Mouse (Mus musculus) myocyte (in vitro differentiated cells): Measurements from ENCODE around the gene Il12b. TPM values are rescaled to one million over a fixed set of nuclear protein-coding genes. Genes with fewer than 3 reads are reported as not detected.

Experiments
- H3K27me3 ChIP-seq: one replicate; pipeline ENCODE4 v1.6.1; 2011; ENCODE audit not compliant: control insufficient read depth, insufficient read depth, insufficient read length
- H3K36me3 ChIP-seq: one replicate; pipeline ENCODE4 v1.6.1; 2011; ENCODE audit not compliant: control insufficient read depth, insufficient read depth
- H3K4me2 ChIP-seq: one replicate; pipeline ENCODE4 v1.6.1; 2011; ENCODE audit warnings: low read depth, control low read depth
- H3K4me3 ChIP-seq: one replicate; pipeline ENCODE4 v1.5.1; 2011; ENCODE audit warnings: mild to moderate bottlenecking, control low read depth, moderate library complexity
- H3K79me2 ChIP-seq: one replicate; pipeline ENCODE4 v1.6.1; 2011; ENCODE audit not compliant: control insufficient read depth, insufficient read depth
- H3ac ChIP-seq: one replicate; pipeline ENCODE4 v1.6.1; 2011; ENCODE audit not compliant: control insufficient read depth, insufficient read length
- CEBPB ChIP-seq: IDR thresholded peaks from 2 replicates; pipeline ENCODE4 v1.6.1; 2011; ENCODE audit warnings: mild to moderate bottlenecking, moderate library complexity; ENCODE audit not compliant: poor library complexity, insufficient read depth, severe bottlenecking
- E2F4 ChIP-seq: IDR thresholded peaks from one replicate; pipeline ENCODE4 v1.6.1; 2011; ENCODE audit warnings: mild to moderate bottlenecking, control low read depth, moderate library complexity; ENCODE audit not compliant: insufficient read depth
- MAX ChIP-seq: IDR thresholded peaks from one replicate; pipeline ENCODE4 v1.6.1; 2011; ENCODE audit warnings: low read depth, mild to moderate bottlenecking, control low read depth
- MYOD1 ChIP-seq, 3 experiments: IDR thresholded peaks; one replicate each; pipeline ENCODE4 v1.6.1; 2011; ENCODE audit warnings: control low read depth in 2 of 3, low read depth in 2 of 3, mild to moderate bottlenecking in 2 of 3, moderate library complexity in 1 of 3; ENCODE audit not compliant: insufficient read length in 2 of 3, control insufficient read depth in 1 of 3
- MYOG ChIP-seq, 3 experiments: IDR thresholded peaks; one replicate each; pipeline ENCODE4 v1.6.1; 2011; ENCODE audit warnings: control low read depth in 2 of 3, low read depth in 2 of 3, mild to moderate bottlenecking in 2 of 3; ENCODE audit not compliant: insufficient read length in 2 of 3, control insufficient read depth in 1 of 3, insufficient read depth in 1 of 3
- POLR2A ChIP-seq: IDR thresholded peaks from one replicate; pipeline ENCODE4 v1.6.1; 2011; ENCODE audit warnings: low read depth, mild to moderate bottlenecking, control low read depth, moderate library complexity; ENCODE audit not compliant: insufficient read length
- POLR2AphosphoS2 ChIP-seq: IDR thresholded peaks from one replicate; pipeline ENCODE4 v1.6.1; 2011; ENCODE audit warnings: low read depth, control low read depth; ENCODE audit not compliant: insufficient read length
- REST ChIP-seq: IDR thresholded peaks from one replicate; pipeline ENCODE4 v1.6.1; 2011; ENCODE audit warnings: mild to moderate bottlenecking, control low read depth, moderate library complexity; ENCODE audit not compliant: insufficient read depth, insufficient read length
- SRF ChIP-seq: IDR thresholded peaks from one replicate; pipeline ENCODE4 v1.6.1; 2011; ENCODE audit warnings: low read depth; ENCODE audit not compliant: control insufficient read depth, insufficient read length
- TCF12 ChIP-seq: IDR thresholded peaks from one replicate; pipeline ENCODE4 v1.6.1; 2011; ENCODE audit warnings: mild to moderate bottlenecking, control low read depth; ENCODE audit not compliant: poor library complexity, insufficient read depth, severe bottlenecking
- TCF3 ChIP-seq: IDR thresholded peaks from one replicate; pipeline ENCODE4 v1.6.1; 2011; ENCODE audit warnings: low read depth, control low read depth; ENCODE audit not compliant: insufficient read length
- USF1 ChIP-seq: IDR thresholded peaks from one replicate; pipeline ENCODE4 v1.6.1; 2011; ENCODE audit warnings: low read depth, mild to moderate bottlenecking, control low read depth, moderate library complexity
- polyA plus RNA-seq: library from polyadenylated mRNA; unstranded; fragments of >200 nt; fragmentation: generic; extraction: Trizol; gene quantifications from one replicate; pipeline ENCODE4 v1.2.1, GENCODE M21; 2012; ENCODE audit warnings: missing spikeins

Il12b gene
- polyA plus RNA-seq, 1 experiment = not detected

DNA sequence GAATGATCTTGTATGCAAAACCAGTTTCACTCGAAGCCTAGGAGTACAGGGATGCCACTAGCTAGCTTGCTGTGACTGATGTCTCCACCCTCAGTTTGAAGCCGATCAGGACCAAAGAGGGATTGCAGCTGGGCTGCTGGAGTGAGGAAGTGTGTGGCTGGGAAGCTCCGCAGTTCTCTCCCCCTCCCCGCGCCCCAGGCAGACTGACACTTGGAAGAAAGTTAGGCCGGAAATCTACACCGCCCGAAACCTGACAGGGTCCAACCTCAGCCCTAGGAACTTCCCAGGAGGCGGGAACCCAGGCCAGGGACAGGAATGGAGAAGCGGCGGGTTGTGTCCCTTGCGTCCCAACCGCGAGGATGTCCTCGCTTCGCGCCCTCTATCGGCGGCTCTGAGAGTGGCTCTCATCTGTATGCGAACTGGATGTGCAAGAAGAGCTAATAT, 1.1 kb upstream of the Il12b start:
- TF ChIP-seq USF1 (no peak), SRF (no peak), MYOD1 (IDR thresholded peaks at IDR 0.05; ENCODE audit: control insufficient read depth in 1 of 3, insufficient read length in 2 of 3, low read depth in 2 of 3) (no peak), REST (no peak), TCF12 (no peak), E2F4 (no peak), POLR2AphosphoS2 (no peak)
- H3K4me3 ChIP-seq = no peak overlapping the region
- H3K36me3 ChIP-seq = no peaks in the 10 kb centered on the region
- H3ac ChIP-seq = no peak overlapping the region
- H3K4me2 ChIP-seq = peak overlapping the region; percentile 60
- no peaks in the 10 kb centered on the region for H3K27me3 ChIP-seq
- H3K79me2 ChIP-seq = no peaks in the 10 kb centered on the region

GRCm38 (mm10) chr11:44401635-44402548, 2.0 kb downstream of the Il12b start:
- no peaks in the 10 kb centered on the region for H3K79me2 ChIP-seq
- TF ChIP-seq CEBPB (peak; percentile 60; the same call in 1 of the 2 replicates), MYOD1 (IDR thresholded peaks at IDR 0.05; ENCODE audit: control insufficient read depth in 1 of 3, insufficient read length in 2 of 3, low read depth in 2 of 3) (no peak), E2F4 (no peak), MYOG (IDR thresholded peaks at IDR 0.05; ENCODE audit: control insufficient read depth in 1 of 3, insufficient read depth in 1 of 3, insufficient read length in 2 of 3, low read depth in 2 of 3) (no peak), TCF12 (no peak), TCF3 (no peak), REST (no peak)
- no peaks in the 10 kb centered on the region for H3K27me3 ChIP-seq
- H3K36me3 ChIP-seq = no peaks in the 10 kb centered on the region
- H3K4me2 ChIP-seq = no peak overlapping the region
- no peak overlapping the region for H3ac ChIP-seq
- H3K4me3 ChIP-seq = no peak overlapping the region

DNA sequence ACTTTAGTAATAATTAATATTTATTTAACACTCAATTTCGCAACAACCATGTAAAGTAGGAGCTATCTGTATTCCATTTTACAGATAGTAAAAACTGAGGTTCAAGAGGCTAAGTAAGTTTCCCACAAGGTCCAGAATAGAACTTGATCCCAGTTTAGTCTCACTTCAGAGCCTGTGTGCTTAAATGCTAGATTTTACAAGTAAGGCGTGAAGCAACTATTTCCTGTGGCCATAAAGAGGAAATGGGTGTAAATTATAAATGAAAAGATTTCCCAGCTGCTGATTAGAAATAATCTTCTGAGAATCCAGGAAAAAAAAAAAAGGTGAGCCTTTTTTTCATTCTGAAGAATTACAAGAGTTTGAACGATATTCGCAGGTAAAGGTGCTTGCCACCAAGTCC, 5.2 kb downstream of the Il12b start:
- Histone ChIP-seq H3K4me3 (no peak overlapping the region), H3ac (no peak overlapping the region), H3K36me3 (no peaks in the 10 kb centered on the region), H3K4me2 (no peak overlapping the region), H3K79me2 (no peaks in the 10 kb centered on the region), H3K27me3 (no peaks in the 10 kb centered on the region)
- no peak for TF ChIP-seq CEBPB
- no peak for TF ChIP-seq REST
- no peak for TF ChIP-seq TCF12
- no peak for TF ChIP-seq MYOD1 (IDR thresholded peaks at IDR 0.05; ENCODE audit: control insufficient read depth in 1 of 3, insufficient read length in 2 of 3, low read depth in 2 of 3)
- TF ChIP-seq POLR2AphosphoS2 = no peak
- TF ChIP-seq E2F4 = no peak
- TF ChIP-seq SRF = no peak

GRCm38 (mm10) chr11:44405961-44406360, 6.1 kb downstream of the Il12b start:
- Histone ChIP-seq H3K4me2 (no peak overlapping the region), H3ac (no peak overlapping the region), H3K4me3 (no peak overlapping the region), H3K27me3 (no peaks in the 10 kb centered on the region), H3K36me3 (no peaks in the 10 kb centered on the region), H3K79me2 (no peaks in the 10 kb centered on the region)
- no peak for TF ChIP-seq E2F4

- Histone ChIP-seq H3K27me3 (no peaks in the 10 kb centered on the region), H3K4me2 (no peak overlapping the region), H3K4me3 (no peak overlapping the region), H3ac (no peak overlapping the region), H3K36me3 (no peaks in the 10 kb centered on the region), H3K79me2 (no peaks in the 10 kb centered on the region)
- TF ChIP-seq MYOD1 (IDR thresholded peaks at IDR 0.05; ENCODE audit: control insufficient read depth in 1 of 3, insufficient read length in 2 of 3, low read depth in 2 of 3) (no peak), MYOG (IDR thresholded peaks at IDR 0.05; ENCODE audit: control insufficient read depth in 1 of 3, insufficient read depth in 1 of 3, insufficient read length in 2 of 3, low read depth in 2 of 3) (no peak), REST (no peak), TCF12 (no peak), MAX (no peak), TCF3 (no peak), CEBPB (no peak), SRF (no peak), USF1 (no peak), E2F4 (no peak), POLR2AphosphoS2 (no peak), POLR2A (no peak)
Observed at GRCm38 (mm10) chr11:44406457-44406856, 6.6 kb downstream of the Il12b start.
